Mouse (Mus musculus): ENCODE measurements around the gene Tmem44. TPM values are rescaled to one million over a fixed set of nuclear protein-coding genes. Genes with fewer than 3 reads are reported as not detected.

The Tmem44 gene
- polyA plus RNA-seq, 2 experiments, result 16.9 to 39.4 TPM

- Histone ChIP-seq H3K4me1 (ENCODE audit: control insufficient read depth, insufficient read depth, low read length) (no peaks in the 10 kb centered on the region), H3K4me2 (replicated peaks; ENCODE audit: low read depth, low read length, severe bottlenecking) (no peak overlapping the region), H3K9ac (ENCODE audit: low read depth, low read length, severe bottlenecking) (no peak overlapping the region), H3K4me3 (replicated peaks; ENCODE audit: low read length) (no peak overlapping the region), H3K27ac (replicated peaks; ENCODE audit: low read depth, low read length) (no peak overlapping the region), H3K27me3 (ENCODE audit: control insufficient read depth, insufficient read depth, low read length) (no peaks in the 10 kb centered on the region), H3K9me3 (ENCODE audit: control insufficient read depth, low read length) (no peaks in the 10 kb centered on the region), H3K36me3 (ENCODE audit: control insufficient read depth, insufficient read depth, low read length) (peaks cover 3% of the 10 kb centered on the region; the same call in 1 of the 2 replicates)
- DNase-seq (ENCODE audit: low spot score), result no peak
- ATAC-seq (ENCODE audit: low FRiP score, low read depth), result no peak
- TF ChIP-seq POLR2A (IDR thresholded peaks at IDR 0.05; ENCODE audit: borderline replicate concordance, extremely low read depth, insufficient read depth, insufficient read length), result no peak
- WGBS, result 47% methylated on average over 1 of the region's 1 CpGs
Measured at GRCm38 (mm10) chr16:30532929-30533328, 17.7 kb downstream of the Tmem44 start.

DNA sequence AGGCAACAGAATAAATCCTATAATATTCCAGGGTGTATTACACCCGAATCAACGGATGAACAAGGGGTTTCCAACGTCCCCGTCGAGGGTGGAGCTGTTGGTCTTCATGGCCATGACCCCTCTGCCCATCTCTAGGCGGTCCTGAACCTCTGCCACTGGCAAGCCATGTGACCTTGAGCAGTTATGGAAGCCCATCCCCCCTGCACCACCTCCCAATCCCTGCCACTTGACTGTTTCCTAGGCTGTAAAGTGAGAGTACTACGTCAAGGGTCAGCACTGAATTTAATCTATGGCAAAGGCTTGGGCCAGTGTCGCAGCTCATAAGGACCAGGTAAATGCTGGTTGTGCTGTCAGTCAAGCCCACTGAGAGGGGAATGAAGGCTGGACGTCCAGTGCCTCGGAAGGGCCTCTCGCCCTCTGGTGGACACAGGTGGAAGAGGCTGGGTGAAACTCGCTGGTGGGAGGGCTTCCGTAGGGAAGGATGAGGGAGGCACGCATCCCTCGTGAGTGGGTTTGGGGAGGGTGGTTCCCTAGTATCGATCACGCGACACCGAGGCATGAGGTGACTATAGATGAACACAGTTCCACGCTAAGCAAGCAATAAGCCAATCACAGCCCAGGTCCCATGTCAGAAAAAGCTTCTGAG lies 18.8 kb downstream of the Tmem44 start:
- Histone ChIP-seq H3K4me2 (replicated peaks; ENCODE audit: low read depth, low read length, severe bottlenecking) (0 out of 2 replicates have a peak overlapping the region, but pooled peaks have one; percentile 24), H3K27ac (replicated peaks; ENCODE audit: low read depth, low read length) (no peak overlapping the region), H3K4me1 (ENCODE audit: control insufficient read depth, insufficient read depth, low read length) (no peaks in the 10 kb centered on the region), H3K9ac (ENCODE audit: low read depth, low read length, severe bottlenecking) (no peak overlapping the region), H3K36me3 (ENCODE audit: control insufficient read depth, insufficient read depth, low read length) (peaks cover 3% of the 10 kb centered on the region; the same call in 1 of the 2 replicates), H3K4me3 (replicated peaks; ENCODE audit: low read length) (no peak overlapping the region), H3K27me3 (ENCODE audit: control insufficient read depth, insufficient read depth, low read length) (no peaks in the 10 kb centered on the region), H3K9me3 (ENCODE audit: control insufficient read depth, low read length) (no peaks in the 10 kb centered on the region)
- 38% methylated on average over 20 of the region's 20 CpGs for WGBS
- ATAC-seq (ENCODE audit: low FRiP score, low read depth) (0 out of 2 replicates have a peak, but pooled peaks have one; percentile 23), DNase-seq (ENCODE audit: low spot score) (no peak)
- TF ChIP-seq POLR2A (IDR thresholded peaks at IDR 0.05; ENCODE audit: borderline replicate concordance, extremely low read depth, insufficient read depth, insufficient read length), result no peak

- Histone ChIP-seq H3K4me2 (replicated peaks; ENCODE audit: low read depth, low read length, severe bottlenecking) (no peak overlapping the region), H3K36me3 (ENCODE audit: control insufficient read depth, insufficient read depth, low read length) (peaks cover 3% of the 10 kb centered on the region; the same call in 1 of the 2 replicates), H3K27me3 (ENCODE audit: control insufficient read depth, insufficient read depth, low read length) (no peaks in the 10 kb centered on the region), H3K9me3 (ENCODE audit: control insufficient read depth, low read length) (no peaks in the 10 kb centered on the region), H3K4me1 (ENCODE audit: control insufficient read depth, insufficient read depth, low read length) (no peaks in the 10 kb centered on the region), H3K27ac (replicated peaks; ENCODE audit: low read depth, low read length) (no peak overlapping the region), H3K4me3 (replicated peaks; ENCODE audit: low read length) (no peak overlapping the region), H3K9ac (ENCODE audit: low read depth, low read length, severe bottlenecking) (no peak overlapping the region)
- DNase-seq (ENCODE audit: low spot score) (no peak), ATAC-seq (ENCODE audit: low FRiP score, low read depth) (no peak)
- no peak for TF ChIP-seq POLR2A (IDR thresholded peaks at IDR 0.05; ENCODE audit: borderline replicate concordance, extremely low read depth, insufficient read depth, insufficient read length)
- 45% methylated on average over 4 of the region's 4 CpGs for WGBS
Measured at GRCm38 (mm10) chr16:30530815-30531214, 19.8 kb downstream of the Tmem44 start.

GRCm38 (mm10) chr16:30528386-30528785 lies 22.3 kb downstream of the Tmem44 start:
- Histone ChIP-seq H3K36me3 (ENCODE audit: control insufficient read depth, insufficient read depth, low read length) (peaks cover 3% of the 10 kb centered on the region; the same call in 1 of the 2 replicates), H3K9me3 (ENCODE audit: control insufficient read depth, low read length) (no peaks in the 10 kb centered on the region), H3K27ac (replicated peaks; ENCODE audit: low read depth, low read length) (no peak overlapping the region), H3K4me1 (ENCODE audit: control insufficient read depth, insufficient read depth, low read length) (no peaks in the 10 kb centered on the region), H3K9ac (ENCODE audit: low read depth, low read length, severe bottlenecking) (no peak overlapping the region), H3K4me2 (replicated peaks; ENCODE audit: low read depth, low read length, severe bottlenecking) (no peak overlapping the region), H3K4me3 (replicated peaks; ENCODE audit: low read length) (no peak overlapping the region), H3K27me3 (ENCODE audit: control insufficient read depth, insufficient read depth, low read length) (no peaks in the 10 kb centered on the region)
- ATAC-seq (ENCODE audit: low FRiP score, low read depth) (no peak), DNase-seq (ENCODE audit: low spot score) (no peak)
- no peak for TF ChIP-seq POLR2A (IDR thresholded peaks at IDR 0.05; ENCODE audit: borderline replicate concordance, extremely low read depth, insufficient read depth, insufficient read length)
- 81% methylated on average over 8 of the region's 8 CpGs for WGBS

DNA sequence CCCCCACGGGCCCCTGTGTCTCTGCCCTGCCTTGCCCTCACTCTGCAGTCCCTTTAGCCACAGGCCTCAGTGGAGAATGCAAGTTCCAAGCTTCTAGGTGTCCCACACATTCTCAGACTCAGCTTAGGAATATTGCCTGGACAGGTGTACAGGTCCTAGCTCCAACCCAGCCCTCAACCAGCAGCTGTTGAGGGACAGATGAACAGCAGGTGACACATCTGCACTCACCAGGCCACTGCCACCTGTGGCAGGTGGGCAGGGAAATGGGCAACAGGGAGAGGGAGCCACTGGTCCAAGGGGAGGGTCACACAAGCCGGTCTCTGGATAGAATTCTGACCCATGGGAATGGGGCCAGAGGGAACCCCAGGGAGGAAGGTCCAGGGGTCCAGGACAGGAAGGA lies 22.8 kb downstream of the Tmem44 start:
- Histone ChIP-seq H3K4me3 (replicated peaks; ENCODE audit: low read length) (no peak overlapping the region), H3K27ac (replicated peaks; ENCODE audit: low read depth, low read length) (no peak overlapping the region), H3K4me2 (replicated peaks; ENCODE audit: low read depth, low read length, severe bottlenecking) (no peak overlapping the region), H3K4me1 (ENCODE audit: control insufficient read depth, insufficient read depth, low read length) (no peaks in the 10 kb centered on the region), H3K36me3 (ENCODE audit: control insufficient read depth, insufficient read depth, low read length) (peaks cover 3% of the 10 kb centered on the region; the same call in 1 of the 2 replicates), H3K9ac (ENCODE audit: low read depth, low read length, severe bottlenecking) (no peak overlapping the region), H3K27me3 (ENCODE audit: control insufficient read depth, insufficient read depth, low read length) (no peaks in the 10 kb centered on the region), H3K9me3 (ENCODE audit: control insufficient read depth, low read length) (no peaks in the 10 kb centered on the region)
- ATAC-seq (ENCODE audit: low FRiP score, low read depth) (no peak), DNase-seq (ENCODE audit: low spot score) (no peak)
- WGBS, result 83% methylated on average over 2 of the region's 2 CpGs
- TF ChIP-seq POLR2A (IDR thresholded peaks at IDR 0.05; ENCODE audit: borderline replicate concordance, extremely low read depth, insufficient read depth, insufficient read length), result no peak
